Mouse (Mus musculus) heart, adult 18-20 months (tissue): ENCODE measurements at regions not wholly inside any gene's neighbourhood (a gene's known extent, or its start where the extent isn't known, plus 50 kb on each side); places are given as distances from the start of the nearest gene placed in this dataset.

Source experiments
- DNase-seq, 2 experiments: peaks; one replicate each; pipeline ENCODE4 v3.0.0; 2021 to 2022; ENCODE audit warnings: mixed read lengths in 1 of 2

DNA sequence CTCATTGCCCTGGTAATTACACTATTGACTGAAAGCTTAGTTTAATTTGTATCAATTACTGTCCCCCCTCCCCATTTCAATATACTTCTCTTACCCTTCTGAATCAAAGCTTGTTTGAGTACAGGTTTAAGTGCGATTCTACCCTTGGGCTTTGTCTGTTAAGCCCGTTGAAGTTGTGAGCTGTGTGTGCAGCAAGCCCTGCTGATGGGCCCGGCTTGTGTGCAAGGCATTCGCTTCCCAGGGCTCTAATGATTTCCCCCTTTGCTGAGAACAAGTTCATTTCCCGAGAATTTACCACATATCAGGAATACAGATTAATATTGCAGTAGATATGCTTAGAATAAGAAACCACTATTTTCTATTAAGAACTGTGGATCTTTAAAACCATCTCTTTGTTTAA lies 460.6 kb downstream of the Dok5 start:
- no peak for DNase-seq
